Comparison of ENCODE assay signal across 23 mouse cellular contexts in genomic region chr3:116094886-116095285, GRCm38 (mm10).
"Had no signal": no experiment of that assay in that cellular context is flagged by ENCODE, and none has a peak within 500 bp of the region (broad histone marks: within the 10 kb centered on the region; RNA-seq: fewer than 3 reads in every experiment).

No protein-coding gene starts in this region.

- H3K9ac ChIP-seq: heart, embryonic 13.5 days; heart, embryonic 15.5 days; hindbrain, embryonic 13.5 days; hindbrain, embryonic 15.5 days; intestine, embryonic 15.5 days; limb, embryonic 13.5 days; limb, embryonic 15.5 days; liver, embryonic 12.5 days; liver, embryonic 14.5 days had no signal

- ATAC-seq: forebrain, embryonic 16.5 days; hindbrain, postnatal 0 days; intestine, embryonic 15.5 days; liver, embryonic 12.5 days had no signal

- H3K36me3 ChIP-seq: heart, embryonic 13.5 days; heart, embryonic 15.5 days; hindbrain, embryonic 13.5 days; hindbrain, embryonic 15.5 days; intestine, embryonic 15.5 days; limb, embryonic 13.5 days; limb, embryonic 15.5 days; liver, embryonic 12.5 days had no signal

- H3K27me3 ChIP-seq: heart, embryonic 13.5 days; heart, embryonic 15.5 days; hindbrain, embryonic 13.5 days; hindbrain, embryonic 15.5 days; intestine, embryonic 15.5 days; limb, embryonic 13.5 days; limb, embryonic 15.5 days; liver, embryonic 12.5 days had no signal

- DNase-seq: gastrocnemius, adult 2 months; gastrocnemius, postnatal 14 days; gastrocnemius, postnatal 36 days; heart, adult 11 months; heart, adult 2 months; heart, postnatal 14 days; heart, postnatal 36 days; layer of hippocampus, adult 9-11 months; layer of hippocampus, postnatal 36 days; left cerebral cortex, postnatal 4 days had no signal

- H3K27ac ChIP-seq: heart, embryonic 13.5 days; heart, embryonic 15.5 days; hindbrain, embryonic 13.5 days; hindbrain, embryonic 15.5 days; hindbrain, postnatal 0 days; intestine, embryonic 15.5 days; kidney, postnatal 0 days; limb, embryonic 13.5 days; limb, embryonic 15.5 days; liver, embryonic 12.5 days; liver, embryonic 14.5 days had no signal

- H3K4me2 ChIP-seq: heart, embryonic 11.5 days; heart, embryonic 13.5 days; heart, embryonic 15.5 days; hindbrain, embryonic 13.5 days; hindbrain, embryonic 15.5 days; intestine, embryonic 15.5 days; limb, embryonic 13.5 days; limb, embryonic 15.5 days; liver, embryonic 12.5 days had no signal

- H3K9me3 ChIP-seq: heart, embryonic 15.5 days; hindbrain, embryonic 15.5 days; intestine, embryonic 15.5 days had no signal

- H3K4me1 ChIP-seq: hindbrain, embryonic 13.5 days; hindbrain, embryonic 15.5 days; intestine, embryonic 15.5 days; liver, embryonic 12.5 days had no signal

- H3K4me3 ChIP-seq: gastrocnemius, adult 2 months; heart, adult 2 months; heart, embryonic 13.5 days; heart, embryonic 15.5 days; hindbrain, embryonic 13.5 days; hindbrain, embryonic 15.5 days; intestine, embryonic 15.5 days; limb, embryonic 13.5 days; limb, embryonic 15.5 days; liver, embryonic 12.5 days had no signal
